Mouse (Mus musculus) spleen, adult 2 months (tissue): Measurements from ENCODE around the gene Psapl1.

Experiments used
- CTCF ChIP-seq: fragments of 200-500 bp; IDR thresholded peaks from 2 replicates; pipeline ENCODE4 v1.5.1; 2011; ENCODE audit warnings: mild to moderate bottlenecking, inconsistent platforms; ENCODE audit not compliant: insufficient read depth, insufficient read length, insufficient replicate concordance; ENCODE audit errors: extremely low read depth
- POLR2A ChIP-seq: fragments of 200-500 bp; IDR thresholded peaks from 2 replicates; pipeline ENCODE4 v1.6.1; 2011; ENCODE audit warnings: low read depth, low read length, inconsistent platforms

DNA sequence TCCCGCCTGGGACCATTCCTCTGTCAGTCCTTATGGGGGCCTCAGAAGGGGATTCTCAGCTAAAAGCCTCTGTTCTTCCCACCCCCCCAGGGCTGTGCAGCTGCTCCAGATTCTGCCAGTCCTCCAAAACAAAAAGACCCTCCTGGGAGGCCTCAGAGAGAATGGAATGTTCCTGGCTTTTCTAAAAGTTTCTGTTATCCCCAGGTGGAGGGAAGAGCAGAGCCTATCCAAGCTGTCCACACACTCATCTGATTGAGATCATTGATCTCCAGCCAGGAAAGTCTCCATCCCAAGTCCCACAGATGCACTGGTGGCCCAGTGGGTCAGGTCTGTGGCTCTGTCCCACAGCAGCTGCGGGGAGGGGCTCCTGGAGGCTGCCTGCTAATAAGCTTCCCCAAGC, 11.1 kb upstream of the Psapl1 start:
- no peak for TF ChIP-seq POLR2A
- TF ChIP-seq CTCF: no peak
